Mouse (Mus musculus): Measurements from ENCODE around the gene Klhl7. TPM values are rescaled to one million over a fixed set of nuclear protein-coding genes. Genes with fewer than 3 reads are reported as not detected.

The Klhl7 gene
- total and polyA plus RNA-seq, 2 experiments from 2014 or later: 101 to 106 TPM

DNA sequence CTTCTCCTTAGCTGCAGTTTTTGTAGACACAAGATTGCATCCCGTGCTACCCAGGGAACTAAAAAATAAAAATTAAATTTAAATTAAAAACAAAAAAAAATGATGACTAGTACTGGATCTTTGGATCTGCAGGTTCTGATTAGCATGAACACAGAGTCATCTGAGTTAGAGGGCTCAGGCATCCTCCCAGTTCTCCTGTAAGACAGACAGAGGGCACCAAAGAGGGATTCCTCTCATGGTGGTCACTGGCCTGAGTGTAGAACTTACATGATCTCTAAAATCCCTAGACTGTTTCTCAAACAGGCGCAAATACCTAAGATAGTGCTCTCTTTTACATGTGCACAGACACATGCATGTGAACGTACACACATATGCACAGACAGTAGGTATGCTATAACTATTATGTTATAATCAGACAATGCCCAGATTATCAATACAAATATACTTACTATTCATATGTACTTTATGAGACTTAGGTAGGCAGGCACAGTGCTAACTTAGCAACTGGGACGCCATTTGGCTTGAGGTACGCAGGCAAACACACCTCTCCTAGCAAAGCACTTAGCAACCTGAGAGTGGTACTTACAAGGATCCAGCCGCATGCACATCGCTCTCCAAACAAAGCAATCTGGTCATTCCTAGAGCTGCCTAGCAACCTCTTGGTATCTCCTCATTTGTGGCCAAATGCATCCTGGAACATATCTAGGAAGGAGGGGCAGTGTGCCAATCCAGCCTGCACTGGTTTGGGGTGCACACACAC is 21.8 kb upstream of the Klhl7 start:
- Histone ChIP-seq H3K36me3 (ENCODE audit: insufficient read depth, low read length) (no peaks in the 10 kb centered on the region), H3K27ac (no peak overlapping the region), H3K9ac (replicated peaks; ENCODE audit: low read length) (no peak overlapping the region), H3K4me2 (ENCODE audit: low read depth, low read length) (no peak overlapping the region), H3K4me3 (ENCODE audit: low read length) (no peak overlapping the region), H3K4me1 (ENCODE audit: insufficient read depth, low read length) (0 out of 2 replicates have a peak, but pooled peaks cover 4% of the 10 kb centered on the region), H3K9me3 (ENCODE audit: low read length) (no peaks in the 10 kb centered on the region), H3K27me3 (ENCODE audit: insufficient read depth, low read length) (no peaks in the 10 kb centered on the region)
- ATAC-seq (no peak), DNase-seq (ENCODE audit: low spot score) (peak; percentile 42)
- 74% methylated on average over 7 of the region's 7 CpGs for WGBS
- TF ChIP-seq CTCF (IDR thresholded peaks at IDR 0.05; ENCODE audit: low read depth): peak; percentile 61

DNA sequence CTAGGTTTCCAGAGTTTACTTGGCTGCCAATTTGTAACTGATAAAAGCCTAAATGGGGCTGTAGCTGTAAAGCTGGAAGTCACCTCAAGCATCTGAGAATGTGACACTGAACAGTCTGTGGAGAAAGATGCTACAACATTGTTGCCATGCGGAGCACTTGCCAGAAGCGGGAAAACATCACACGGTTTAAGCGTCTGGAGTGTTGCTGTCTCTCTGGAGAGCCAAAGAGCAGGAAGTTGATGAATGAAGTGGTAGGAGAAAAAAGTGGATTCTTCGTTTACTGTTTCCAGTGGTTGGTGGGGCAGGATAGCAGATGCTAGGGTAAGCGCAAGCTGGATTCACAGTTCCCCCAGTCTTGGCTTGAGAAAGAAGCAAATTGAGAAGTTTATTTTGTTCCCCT is 19.6 kb upstream of the Klhl7 start:
- WGBS: 61% methylated on average over 6 of the region's 6 CpGs
- H3K27me3 ChIP-seq (ENCODE audit: insufficient read depth, low read length): no peaks in the 10 kb centered on the region
- no peak for TF ChIP-seq CTCF (IDR thresholded peaks at IDR 0.05; ENCODE audit: low read depth)
- no peak overlapping the region for H3K9ac ChIP-seq (replicated peaks; ENCODE audit: low read length)
- H3K36me3 ChIP-seq (ENCODE audit: insufficient read depth, low read length): no peaks in the 10 kb centered on the region
- ATAC-seq (no peak), DNase-seq (ENCODE audit: low spot score) (no peak)
- no peak overlapping the region for H3K4me2 ChIP-seq (ENCODE audit: low read depth, low read length)
- H3K9me3 ChIP-seq (ENCODE audit: low read length): no peaks in the 10 kb centered on the region
- H3K27ac ChIP-seq: no peak overlapping the region; the same call in 1 of the 2 replicates
- no peak overlapping the region for H3K4me3 ChIP-seq (ENCODE audit: low read length)
- 0 out of 2 replicates have a peak, but pooled peaks cover 4% of the 10 kb centered on the region for H3K4me1 ChIP-seq (ENCODE audit: insufficient read depth, low read length)

DNA sequence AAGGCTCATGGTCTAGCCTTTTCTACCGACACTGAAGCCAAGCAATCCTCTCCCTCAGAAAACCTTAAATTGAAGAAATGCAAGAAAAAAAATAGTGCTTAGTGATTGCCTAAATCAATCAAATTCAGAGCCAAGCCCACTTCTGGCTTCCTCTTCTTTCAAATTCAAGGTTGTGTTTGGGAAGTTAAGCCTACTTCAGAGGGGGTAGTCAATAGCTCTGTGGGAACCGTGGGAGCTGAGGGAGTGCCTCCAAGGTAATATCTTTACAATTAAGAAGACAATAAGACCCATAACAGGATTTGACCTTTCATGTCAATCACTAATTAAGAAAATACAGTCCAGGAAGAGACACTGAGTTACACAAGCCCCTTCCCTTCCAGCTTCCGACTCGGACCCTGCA is 15.6 kb upstream of the Klhl7 start:
- TF ChIP-seq CTCF (IDR thresholded peaks at IDR 0.05; ENCODE audit: low read depth): no peak
- Histone ChIP-seq H3K9me3 (ENCODE audit: low read length) (no peaks in the 10 kb centered on the region), H3K36me3 (ENCODE audit: insufficient read depth, low read length) (no peaks in the 10 kb centered on the region)

DNA sequence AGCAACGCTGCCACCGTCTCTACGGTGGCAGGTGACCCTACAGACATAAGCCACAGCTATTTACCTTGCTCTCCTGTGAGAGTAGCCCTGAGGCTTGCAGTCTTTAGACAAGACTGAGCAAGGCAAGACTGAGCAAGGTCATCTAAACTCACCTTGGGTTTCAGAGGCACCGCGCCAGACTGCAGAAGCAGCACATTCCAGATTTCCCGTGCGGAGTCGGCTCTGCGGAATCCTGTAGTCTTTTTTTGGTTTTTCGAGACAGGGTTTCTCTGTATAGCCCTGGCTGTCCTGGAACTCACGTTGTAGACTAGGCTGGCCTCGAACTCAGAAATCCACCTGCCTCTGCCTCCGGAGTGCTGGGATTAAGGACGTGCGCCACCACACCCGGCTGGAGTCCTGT is 14.2 kb upstream of the Klhl7 start:
- Histone ChIP-seq H3K27me3 (ENCODE audit: insufficient read depth, low read length) (no peaks in the 10 kb centered on the region), H3K4me3 (ENCODE audit: low read length) (no peak overlapping the region), H3K27ac (no peak overlapping the region), H3K36me3 (ENCODE audit: insufficient read depth, low read length) (no peaks in the 10 kb centered on the region), H3K4me2 (ENCODE audit: low read depth, low read length) (no peak overlapping the region), H3K9ac (replicated peaks; ENCODE audit: low read length) (no peak overlapping the region), H3K4me1 (ENCODE audit: insufficient read depth, low read length) (no peaks in the 10 kb centered on the region), H3K9me3 (ENCODE audit: low read length) (no peaks in the 10 kb centered on the region)
- 85% methylated on average over 16 of the region's 16 CpGs for WGBS
- DNase-seq (ENCODE audit: low spot score) (no peak), ATAC-seq (no peak)
- no peak for TF ChIP-seq CTCF (IDR thresholded peaks at IDR 0.05; ENCODE audit: low read depth)

More for the DNA sequence above, 15.6 kb upstream of the Klhl7 start:
- Histone ChIP-seq H3K27ac (no peak overlapping the region), H3K27me3 (ENCODE audit: insufficient read depth, low read length) (no peaks in the 10 kb centered on the region), H3K4me3 (ENCODE audit: low read length) (no peak overlapping the region), H3K4me1 (ENCODE audit: insufficient read depth, low read length) (no peaks in the 10 kb centered on the region), H3K9ac (replicated peaks; ENCODE audit: low read length) (no peak overlapping the region), H3K4me2 (ENCODE audit: low read depth, low read length) (no peak overlapping the region)
- ATAC-seq: no peak
- WGBS: 76% methylated on average over 4 of the region's 4 CpGs
- no peak for DNase-seq (ENCODE audit: low spot score)

DNA sequence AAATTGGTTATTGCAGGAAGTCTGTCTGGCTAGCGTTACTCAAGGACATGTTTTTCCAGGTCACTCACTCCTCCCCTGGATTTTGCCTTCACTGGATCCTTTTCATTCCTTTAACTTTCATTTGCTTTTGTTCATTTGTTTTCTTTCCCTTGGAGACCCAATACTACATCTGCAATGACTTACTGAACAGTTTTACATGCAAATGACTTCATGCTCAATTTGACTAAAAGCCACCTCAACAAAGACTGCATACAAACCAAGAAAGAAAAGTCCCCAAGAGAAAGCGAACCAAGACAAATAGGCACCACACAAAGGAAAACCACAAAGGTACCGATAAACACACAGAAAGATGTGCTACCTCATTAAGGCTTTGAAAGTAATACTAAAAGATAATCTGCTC is 13.5 kb upstream of the Klhl7 start:
- TF ChIP-seq CTCF (IDR thresholded peaks at IDR 0.05; ENCODE audit: low read depth): no peak
- no peaks in the 10 kb centered on the region for H3K9me3 ChIP-seq (ENCODE audit: low read length)
- DNase-seq (ENCODE audit: low spot score) (no peak), ATAC-seq (no peak)
- no peak overlapping the region for H3K9ac ChIP-seq (replicated peaks; ENCODE audit: low read length)
- 22% methylated on average over 3 of the region's 3 CpGs for WGBS
- H3K4me2 ChIP-seq (ENCODE audit: low read depth, low read length): no peak overlapping the region
- no peak overlapping the region for H3K4me3 ChIP-seq (ENCODE audit: low read length)
- H3K27me3 ChIP-seq (ENCODE audit: insufficient read depth, low read length): no peaks in the 10 kb centered on the region
- H3K27ac ChIP-seq: no peak overlapping the region
- H3K36me3 ChIP-seq (ENCODE audit: insufficient read depth, low read length): no peaks in the 10 kb centered on the region
- H3K4me1 ChIP-seq (ENCODE audit: insufficient read depth, low read length): no peaks in the 10 kb centered on the region

DNA sequence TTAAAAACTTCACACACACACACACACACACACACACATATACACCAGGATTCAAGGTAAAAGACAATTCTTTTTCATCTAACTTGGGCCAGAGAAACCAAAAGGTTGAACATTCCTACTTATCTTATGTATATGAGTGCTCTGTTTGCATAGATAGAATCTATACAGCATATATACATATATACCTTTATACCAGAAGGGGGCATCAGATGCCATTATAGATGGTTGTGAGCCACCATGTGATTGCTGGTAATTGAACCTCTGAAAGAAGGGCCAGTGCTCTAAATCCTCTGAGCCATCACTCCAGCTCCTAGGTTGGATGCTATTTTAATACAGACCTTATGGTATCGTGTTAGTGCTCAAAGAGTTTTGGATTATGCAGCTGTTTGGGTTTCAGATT is 12.0 kb upstream of the Klhl7 start:
- no peak overlapping the region for H3K27ac ChIP-seq
- no peak overlapping the region for H3K9ac ChIP-seq (replicated peaks; ENCODE audit: low read length)
- 89% methylated on average over 1 of the region's 1 CpGs for WGBS
- DNase-seq (ENCODE audit: low spot score) (no peak), ATAC-seq (no peak)
- H3K4me3 ChIP-seq (ENCODE audit: low read length): no peak overlapping the region
- H3K4me2 ChIP-seq (ENCODE audit: low read depth, low read length): no peak overlapping the region
- H3K9me3 ChIP-seq (ENCODE audit: low read length): no peaks in the 10 kb centered on the region
- TF ChIP-seq CTCF (IDR thresholded peaks at IDR 0.05; ENCODE audit: low read depth): no peak
- no peaks in the 10 kb centered on the region for H3K36me3 ChIP-seq (ENCODE audit: insufficient read depth, low read length)
- no peaks in the 10 kb centered on the region for H3K27me3 ChIP-seq (ENCODE audit: insufficient read depth, low read length)
- H3K4me1 ChIP-seq (ENCODE audit: insufficient read depth, low read length): no peaks in the 10 kb centered on the region

DNA sequence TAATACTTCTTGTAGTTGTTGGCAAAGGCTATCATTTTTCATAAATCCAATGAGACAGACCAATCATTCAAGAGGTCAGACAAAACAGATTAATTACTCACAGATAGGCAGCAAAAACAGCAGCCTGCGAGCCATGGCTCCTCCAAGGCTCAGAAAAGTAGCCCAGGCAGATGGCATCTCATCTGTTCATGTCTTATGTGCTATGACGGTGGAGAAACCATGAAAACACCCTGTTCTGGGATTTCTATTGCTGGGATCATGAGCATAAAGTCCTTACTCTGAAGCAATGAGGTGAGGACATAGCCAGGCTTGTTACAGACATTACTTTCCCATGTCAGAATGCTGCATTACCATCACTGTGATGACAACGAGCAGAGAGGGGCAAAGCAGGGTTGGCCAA is 7.9 kb upstream of the Klhl7 start:
- Histone ChIP-seq H3K9ac (replicated peaks; ENCODE audit: low read length) (no peak overlapping the region), H3K4me2 (ENCODE audit: low read depth, low read length) (no peak overlapping the region), H3K27me3 (ENCODE audit: insufficient read depth, low read length) (no peaks in the 10 kb centered on the region), H3K27ac (no peak overlapping the region), H3K36me3 (ENCODE audit: insufficient read depth, low read length) (no peaks in the 10 kb centered on the region), H3K4me3 (ENCODE audit: low read length) (no peak overlapping the region), H3K9me3 (ENCODE audit: low read length) (no peaks in the 10 kb centered on the region), H3K4me1 (ENCODE audit: insufficient read depth, low read length) (no peaks in the 10 kb centered on the region)
- DNase-seq (ENCODE audit: low spot score) (no peak), ATAC-seq (no peak)
- no peak for TF ChIP-seq CTCF (IDR thresholded peaks at IDR 0.05; ENCODE audit: low read depth)
- WGBS: 78% methylated on average over 3 of the region's 3 CpGs

Data from hindbrain, postnatal 0 days (tissue).